ENCODE assay signal across 13 mouse cellular contexts in the genomic region with DNA sequence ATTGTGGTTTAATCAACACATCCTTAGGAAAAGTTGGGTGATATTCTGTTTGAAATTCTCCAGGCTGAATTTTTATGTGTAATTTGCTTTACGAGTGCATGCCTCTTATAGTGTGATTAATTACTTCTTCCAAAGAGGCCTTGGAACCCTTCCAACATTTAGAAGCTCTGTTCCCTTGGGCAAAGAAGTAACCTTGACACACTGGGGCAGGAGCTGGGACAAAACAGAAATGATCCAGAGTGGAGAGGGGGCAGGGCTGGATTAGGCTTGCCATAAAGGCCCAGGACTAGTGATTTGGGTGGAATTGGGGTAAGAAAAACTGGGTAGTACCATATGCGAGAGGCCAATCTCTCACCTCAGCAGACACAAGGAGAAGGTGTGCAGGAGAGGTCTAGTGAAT.
DNase-seq lines count a peak whose midpoint lies in the region; ATAC-seq lines count a peak whose summit lies in the region.
"Had no signal": no experiment of that assay in that cellular context is flagged by ENCODE, and none has a peak within 500 bp of the region (broad histone marks: within the 10 kb centered on the region; RNA-seq: fewer than 3 reads in every experiment).

No protein-coding gene starts in this region.

- H3K4me3 ChIP-seq in limb, embryonic 11.5 days (ENCODE audit: low read depth, low read length) = no peak overlapping the region
- H3K4me3 ChIP-seq in limb, embryonic 10.5 days = no peak overlapping the region
- no peak overlapping the region for H3K4me3 ChIP-seq in forebrain, embryonic 16.5 days (replicated peaks; ENCODE audit: low read length)
- H3K4me3 ChIP-seq: gastrocnemius, adult 2 months; heart, embryonic 10.5 days had no signal

- H3K27ac ChIP-seq in limb, embryonic 11.5 days (replicated peaks; ENCODE audit: low read depth, low read length) = no peak overlapping the region
- H3K27ac ChIP-seq in limb, embryonic 10.5 days = no peak overlapping the region
- H3K27ac ChIP-seq in forebrain, embryonic 16.5 days (ENCODE audit: low read length) = no peak overlapping the region
- H3K27ac ChIP-seq: gastrocnemius, adult 2 months; heart, embryonic 10.5 days had no signal

- peak; percentile 21 for DNase-seq in limb, embryonic 11.5 days (ENCODE audit: low spot score)
- no peak for DNase-seq in limb, embryonic 10.5 days (ENCODE audit: low spot score)
- DNase-seq in adrenal gland, adult 8-10 months = peak; percentile 43
- peak; percentile 32 to 50 for DNase-seq in kidney, postnatal 25 days
- DNase-seq in testis, postnatal 14 days (ENCODE audit: low spot score) = no peak
- DNase-seq in heart, postnatal 36 days = no peak
- DNase-seq in layer of hippocampus, postnatal 14 days (ENCODE audit: low spot score in 2 of 2) = no peak
- DNase-seq: gastrocnemius, adult 2 months had no signal

- no peak overlapping the region for H3K4me2 ChIP-seq in limb, embryonic 11.5 days (ENCODE audit: low read depth, severe bottlenecking)
- no peak overlapping the region for H3K4me2 ChIP-seq in forebrain, embryonic 16.5 days (ENCODE audit: low read length)
- H3K4me2 ChIP-seq: midbrain, embryonic 11.5 days had no signal

- H3K4me1 ChIP-seq in limb, embryonic 11.5 days (ENCODE audit: control insufficient read depth, insufficient read depth, low read length) = 0 out of 2 replicates have a peak, but pooled peaks cover 4% of the 10 kb centered on the region
- H3K4me1 ChIP-seq in limb, embryonic 10.5 days = peaks cover 18% of the 10 kb centered on the region
- no peaks in the 10 kb centered on the region for H3K4me1 ChIP-seq in forebrain, embryonic 16.5 days (replicated peaks; ENCODE audit: control insufficient read depth, insufficient read depth, low read length)
- H3K4me1 ChIP-seq: heart, embryonic 10.5 days had no signal

- H3K9me3 ChIP-seq in limb, embryonic 11.5 days (ENCODE audit: control insufficient read depth, low read length) = no peaks in the 10 kb centered on the region
- H3K9me3 ChIP-seq in limb, embryonic 10.5 days (replicated peaks) = no peaks in the 10 kb centered on the region
- no peaks in the 10 kb centered on the region for H3K9me3 ChIP-seq in forebrain, embryonic 16.5 days (ENCODE audit: control insufficient read depth, low read length)
- H3K9me3 ChIP-seq: heart, embryonic 10.5 days had no signal

- H3K36me3 ChIP-seq in limb, embryonic 11.5 days (ENCODE audit: control insufficient read depth, insufficient read depth, low read length) = no peaks in the 10 kb centered on the region
- no peaks in the 10 kb centered on the region for H3K36me3 ChIP-seq in limb, embryonic 10.5 days
- no peaks in the 10 kb centered on the region for H3K36me3 ChIP-seq in forebrain, embryonic 16.5 days (ENCODE audit: control insufficient read depth, insufficient read depth)
- H3K36me3 ChIP-seq: heart, embryonic 10.5 days had no signal

- H3K27me3 ChIP-seq in limb, embryonic 11.5 days (ENCODE audit: control insufficient read depth, insufficient read depth, low read length) = peaks cover 6% of the 10 kb centered on the region; the same call in 1 of the 2 replicates
- H3K27me3 ChIP-seq in limb, embryonic 10.5 days (ENCODE audit: low read depth, poor library complexity, severe bottlenecking) = peaks cover 55% of the 10 kb centered on the region
- no peaks in the 10 kb centered on the region for H3K27me3 ChIP-seq in forebrain, embryonic 16.5 days (replicated peaks; ENCODE audit: control insufficient read depth, insufficient read depth, low read length)

- no peak overlapping the region for H3K9ac ChIP-seq in limb, embryonic 11.5 days (ENCODE audit: low read length)
- H3K9ac ChIP-seq in forebrain, embryonic 16.5 days (replicated peaks; ENCODE audit: low read depth, low read length) = no peak overlapping the region

- intact Hi-C loops in heart, postnatal 36 days (cut with DNase I) = no loop called here

- 24% methylated on average over 2 of the region's 2 CpGs for WGBS in limb, embryonic 11.5 days
- WGBS in limb, embryonic 10.5 days = 57% methylated on average over 2 of the region's 2 CpGs
- 3% methylated on average over 2 of the region's 2 CpGs for WGBS in forebrain, embryonic 16.5 days

- ATAC-seq in limb, embryonic 11.5 days (ENCODE audit: insufficient number of reproducible peaks, low FRiP score, low TSS enrichment, low read depth) = 0 out of 2 replicates have a peak, but pooled peaks have one; percentile 28
- ATAC-seq in forebrain, embryonic 16.5 days = peak; percentile 63
- ATAC-seq: intestine, postnatal 0 days; lung, postnatal 0 days had no signal

Comparison
In these comparisons a context has a peak if more than half of its experiments do, and no peak if none do; other contexts are left out.
1. DNase-seq: peak in limb, embryonic 11.5 days (single experiment), adrenal gland, adult 8-10 months (single experiment) and kidney, postnatal 25 days (2 of 2); none in limb, embryonic 10.5 days (single experiment), testis, postnatal 14 days (single experiment), heart, postnatal 36 days (0 of 2) and layer of hippocampus, postnatal 14 days (0 of 2).